Mouse (Mus musculus): ENCODE data around the gene Cct8l1. TPM values are rescaled to one million over a fixed set of nuclear protein-coding genes. Genes with fewer than 3 reads are reported as not detected.

Gene Cct8l1
- polyA plus RNA-seq, 1 experiment from 2014 or later, result not detected

DNA sequence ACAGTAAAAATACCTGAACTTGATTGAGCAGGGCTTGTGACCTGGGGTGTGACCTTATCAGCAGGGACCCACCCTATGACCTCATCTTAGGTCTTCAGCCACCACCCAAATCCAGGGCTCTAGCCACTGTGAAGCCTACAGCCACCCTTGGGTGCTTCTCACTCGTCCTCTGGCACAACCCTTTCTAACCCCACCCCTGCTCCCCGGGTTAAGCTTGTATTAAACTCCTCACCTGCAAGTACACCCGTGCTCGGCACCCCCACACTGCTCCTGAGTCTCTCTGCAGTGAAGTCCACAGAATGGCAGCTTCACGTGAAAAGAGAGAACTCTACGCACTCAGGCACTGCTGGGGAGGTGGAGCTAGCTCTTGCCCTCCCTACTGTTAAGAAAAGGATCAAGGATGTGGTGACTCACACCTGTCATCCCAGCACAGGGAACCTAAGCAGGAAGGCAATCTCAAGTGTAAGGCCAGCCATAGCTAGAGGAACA lies 21.1 kb downstream of the Cct8l1 start:
- 40% methylated on average over 6 of the region's 6 CpGs for WGBS
- Histone ChIP-seq H3K27me3 (ENCODE audit: insufficient read depth, low read length) (no peaks in the 10 kb centered on the region), H3K27ac (ENCODE audit: low read depth) (no peak overlapping the region), H3K4me2 (no peak overlapping the region), H3K9me3 (ENCODE audit: low read depth, low read length) (no peaks in the 10 kb centered on the region), H3K9ac (no peak overlapping the region), H3K4me3 (ENCODE audit: low read depth, low read length) (no peak overlapping the region), H3K36me3 (ENCODE audit: insufficient read depth) (no peaks in the 10 kb centered on the region), H3K4me1 (ENCODE audit: insufficient read depth) (no peaks in the 10 kb centered on the region)
- DNase-seq (no peak), ATAC-seq (ENCODE audit: insufficient read depth) (no peak)
- TF ChIP-seq CTCF (IDR thresholded peaks at IDR 0.05; ENCODE audit: low read depth), result no peak

DNA sequence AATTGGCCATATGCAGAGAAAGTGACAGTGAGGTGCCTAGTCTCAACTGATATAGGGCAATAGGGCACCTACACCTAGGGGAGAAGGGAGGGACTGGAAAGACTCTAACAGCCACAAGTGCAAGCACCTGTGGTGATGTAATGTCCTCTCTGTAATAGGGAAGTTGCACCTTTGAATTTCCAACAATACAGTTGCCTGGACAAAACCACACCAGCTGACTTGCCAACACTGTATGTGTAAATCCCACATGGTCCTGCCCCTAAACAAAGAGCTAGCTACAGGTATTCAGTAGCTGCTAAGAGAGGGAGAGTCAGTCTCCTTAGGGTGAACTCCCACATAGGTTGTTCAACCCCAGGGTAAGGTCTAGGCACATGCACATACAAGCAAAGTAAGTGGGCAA lies 24.5 kb downstream of the Cct8l1 start:
- Histone ChIP-seq H3K4me1 (ENCODE audit: insufficient read depth) (no peaks in the 10 kb centered on the region), H3K36me3 (ENCODE audit: insufficient read depth) (no peaks in the 10 kb centered on the region), H3K27ac (ENCODE audit: low read depth) (no peak overlapping the region), H3K9ac (no peak overlapping the region), H3K9me3 (ENCODE audit: low read depth, low read length) (no peaks in the 10 kb centered on the region), H3K4me2 (no peak overlapping the region), H3K27me3 (ENCODE audit: insufficient read depth, low read length) (no peaks in the 10 kb centered on the region), H3K4me3 (ENCODE audit: low read depth, low read length) (no peak overlapping the region)
- ATAC-seq (ENCODE audit: insufficient read depth) (no peak), DNase-seq (no peak)
- TF ChIP-seq CTCF (IDR thresholded peaks at IDR 0.05; ENCODE audit: low read depth), result no peak

DNA sequence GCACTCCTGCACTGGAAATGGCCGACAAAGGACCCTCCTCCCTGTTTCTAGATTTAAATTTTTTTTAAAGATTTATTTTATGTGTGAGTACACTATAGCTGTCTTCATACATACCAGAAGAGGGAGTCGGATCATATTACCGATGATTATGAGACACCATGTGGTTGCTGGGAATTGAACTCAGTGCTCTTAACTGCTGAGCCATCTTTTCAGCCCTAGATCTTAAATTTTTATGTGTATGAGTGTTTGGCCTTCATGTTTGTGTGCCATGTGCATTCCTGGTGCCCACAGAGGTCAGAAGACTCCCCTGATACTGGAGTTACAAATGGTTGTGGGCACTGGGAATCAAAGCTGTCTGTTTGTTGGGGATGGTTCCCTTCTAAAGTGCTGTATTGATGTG lies 25.1 kb downstream of the Cct8l1 start:
- H3K4me3 ChIP-seq (ENCODE audit: low read depth, low read length), result no peak overlapping the region
- no peaks in the 10 kb centered on the region for H3K9me3 ChIP-seq (ENCODE audit: low read depth, low read length)
- no peak overlapping the region for H3K27ac ChIP-seq (ENCODE audit: low read depth)
- DNase-seq, result no peak
- no peak overlapping the region for H3K4me2 ChIP-seq
- WGBS, result 65% methylated on average over 3 of the region's 3 CpGs
- TF ChIP-seq CTCF (IDR thresholded peaks at IDR 0.05; ENCODE audit: low read depth), result no peak
- no peak overlapping the region for H3K9ac ChIP-seq
- ATAC-seq (ENCODE audit: insufficient read depth), result no peak
- no peaks in the 10 kb centered on the region for H3K4me1 ChIP-seq (ENCODE audit: insufficient read depth)
- no peaks in the 10 kb centered on the region for H3K27me3 ChIP-seq (ENCODE audit: insufficient read depth, low read length)
- no peaks in the 10 kb centered on the region for H3K36me3 ChIP-seq (ENCODE audit: insufficient read depth)

DNA sequence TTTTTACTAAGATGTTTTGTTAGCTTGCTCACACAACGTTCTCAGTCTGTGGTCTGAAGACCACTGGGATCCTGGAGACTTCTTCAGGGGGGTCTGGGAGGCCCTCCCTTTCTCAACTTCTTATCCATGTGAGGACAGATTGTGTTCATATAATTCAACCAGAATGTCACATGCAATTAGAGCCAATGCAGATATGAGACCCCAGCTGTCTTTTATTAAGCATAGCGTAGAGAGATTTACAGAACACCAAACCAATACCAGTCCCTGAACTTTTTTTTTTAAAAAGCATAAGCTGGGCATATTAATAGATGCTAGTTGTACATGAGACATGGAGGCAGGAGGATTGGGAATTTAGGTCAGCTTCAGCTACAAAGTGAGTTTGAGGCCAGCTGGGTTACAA lies 25.8 kb downstream of the Cct8l1 start:
- Histone ChIP-seq H3K36me3 (ENCODE audit: insufficient read depth) (no peaks in the 10 kb centered on the region), H3K4me2 (no peak overlapping the region), H3K27me3 (ENCODE audit: insufficient read depth, low read length) (no peaks in the 10 kb centered on the region), H3K27ac (ENCODE audit: low read depth) (no peak overlapping the region), H3K4me3 (ENCODE audit: low read depth, low read length) (no peak overlapping the region), H3K9me3 (ENCODE audit: low read depth, low read length) (no peaks in the 10 kb centered on the region), H3K9ac (no peak overlapping the region), H3K4me1 (ENCODE audit: insufficient read depth) (no peaks in the 10 kb centered on the region)
- no peak for ATAC-seq (ENCODE audit: insufficient read depth)
- no peak for TF ChIP-seq CTCF (IDR thresholded peaks at IDR 0.05; ENCODE audit: low read depth)
- DNase-seq, result no peak
- WGBS, result 65% methylated on average over 2 of the region's 2 CpGs

DNA sequence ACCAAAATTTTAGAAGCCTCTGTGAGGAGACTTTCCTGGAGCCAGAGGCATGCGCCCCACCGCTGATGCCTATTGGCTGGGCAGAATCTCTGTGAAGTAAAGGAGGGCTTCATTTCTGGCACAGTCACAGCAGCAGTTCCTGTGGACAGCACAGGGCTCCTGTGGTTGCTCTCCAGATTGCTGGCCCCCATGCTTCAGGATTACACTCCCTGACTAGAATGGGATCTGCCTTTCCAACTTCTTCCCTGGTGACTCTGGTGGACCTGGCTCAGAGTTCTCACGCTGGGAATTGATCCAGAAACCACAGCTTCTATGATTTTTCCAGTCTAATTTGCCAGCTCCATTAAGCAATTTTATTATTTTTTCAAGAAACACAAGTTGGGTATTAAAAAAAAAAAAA lies 28.2 kb downstream of the Cct8l1 start:
- Histone ChIP-seq H3K4me2 (no peak overlapping the region), H3K36me3 (ENCODE audit: insufficient read depth) (no peaks in the 10 kb centered on the region), H3K4me1 (ENCODE audit: insufficient read depth) (no peaks in the 10 kb centered on the region), H3K9ac (no peak overlapping the region), H3K9me3 (ENCODE audit: low read depth, low read length) (no peaks in the 10 kb centered on the region), H3K4me3 (ENCODE audit: low read depth, low read length) (no peak overlapping the region), H3K27me3 (ENCODE audit: insufficient read depth, low read length) (no peaks in the 10 kb centered on the region), H3K27ac (ENCODE audit: low read depth) (no peak overlapping the region)
- ATAC-seq (ENCODE audit: insufficient read depth), result no peak
- no peak for DNase-seq
- no peak for TF ChIP-seq CTCF (IDR thresholded peaks at IDR 0.05; ENCODE audit: low read depth)
- 87% methylated on average over 3 of the region's 3 CpGs for WGBS

DNA sequence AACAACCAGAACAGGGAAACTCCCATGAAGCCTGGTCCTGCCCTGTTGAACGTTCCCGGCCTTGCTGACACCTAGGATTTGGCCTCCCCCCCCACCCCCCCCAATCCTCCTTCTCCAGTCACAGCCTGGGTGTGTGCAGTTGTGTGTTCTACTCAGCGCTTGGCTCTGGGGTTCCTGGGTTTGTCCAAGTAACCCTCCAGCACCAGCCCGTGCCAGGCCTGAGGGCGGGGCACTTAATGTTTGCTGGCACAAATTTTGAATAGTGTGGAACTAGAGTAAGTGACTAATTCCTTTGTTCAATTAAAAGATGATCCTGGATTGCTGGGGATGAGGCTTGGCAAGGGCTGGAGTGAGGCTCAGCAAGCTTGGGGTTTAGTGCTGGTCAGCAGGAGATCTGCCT lies 28.7 kb downstream of the Cct8l1 start:
- no peaks in the 10 kb centered on the region for H3K4me1 ChIP-seq (ENCODE audit: insufficient read depth)
- no peak overlapping the region for H3K9ac ChIP-seq
- 73% methylated on average over 5 of the region's 5 CpGs for WGBS
- TF ChIP-seq CTCF (IDR thresholded peaks at IDR 0.05; ENCODE audit: low read depth), result no peak
- no peak for ATAC-seq (ENCODE audit: insufficient read depth)
- no peak for DNase-seq
- no peaks in the 10 kb centered on the region for H3K9me3 ChIP-seq (ENCODE audit: low read depth, low read length)
- H3K27me3 ChIP-seq (ENCODE audit: insufficient read depth, low read length), result no peaks in the 10 kb centered on the region
- H3K4me3 ChIP-seq (ENCODE audit: low read depth, low read length), result no peak overlapping the region
- no peaks in the 10 kb centered on the region for H3K36me3 ChIP-seq (ENCODE audit: insufficient read depth)
- no peak overlapping the region for H3K27ac ChIP-seq (ENCODE audit: low read depth)
- H3K4me2 ChIP-seq, result no peak overlapping the region

DNA sequence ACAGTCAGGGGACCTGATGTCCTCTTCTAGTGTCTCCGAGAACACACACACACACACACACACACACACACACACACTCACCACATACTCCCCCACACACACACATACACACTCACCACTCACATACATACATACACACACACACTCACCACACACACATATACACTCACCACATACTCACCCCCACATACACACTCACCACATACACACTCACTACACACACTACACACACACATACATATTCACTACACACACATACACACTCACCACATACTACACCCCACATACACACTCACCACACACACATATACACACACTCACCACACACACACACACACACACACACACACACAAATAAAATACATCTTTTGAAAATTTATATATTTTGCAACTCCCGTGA lies 31.0 kb downstream of the Cct8l1 start:
- Histone ChIP-seq H3K4me3 (ENCODE audit: low read depth, low read length) (no peak overlapping the region), H3K27me3 (ENCODE audit: insufficient read depth, low read length) (no peaks in the 10 kb centered on the region), H3K4me1 (ENCODE audit: insufficient read depth) (no peaks in the 10 kb centered on the region), H3K9ac (no peak overlapping the region), H3K4me2 (no peak overlapping the region), H3K9me3 (ENCODE audit: low read depth, low read length) (no peaks in the 10 kb centered on the region), H3K27ac (ENCODE audit: low read depth) (no peak overlapping the region), H3K36me3 (ENCODE audit: insufficient read depth) (no peaks in the 10 kb centered on the region)
- 93% methylated on average over 2 of the region's 2 CpGs for WGBS
- ATAC-seq (ENCODE audit: insufficient read depth) (no peak), DNase-seq (no peak)
- TF ChIP-seq CTCF (IDR thresholded peaks at IDR 0.05; ENCODE audit: low read depth), result no peak

DNA sequence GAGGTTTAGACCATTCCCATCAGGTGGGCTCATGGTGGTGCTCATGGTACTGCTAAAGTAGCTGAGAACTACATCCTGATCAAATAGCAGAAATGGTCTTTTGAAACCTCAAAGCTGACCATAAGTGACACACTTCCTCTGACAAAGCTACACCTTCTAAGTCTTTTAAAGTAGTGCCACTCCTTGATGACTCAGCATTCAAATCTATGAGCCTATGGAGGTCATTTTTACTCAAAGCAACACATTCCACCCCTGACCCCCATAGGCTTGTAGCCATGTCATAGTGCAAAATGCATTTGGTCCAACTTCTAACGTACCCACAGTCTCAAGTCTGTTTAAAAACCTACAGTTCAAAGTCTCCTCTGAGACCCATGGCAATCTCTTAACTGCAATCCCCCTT lies 35.0 kb downstream of the Cct8l1 start:
- ATAC-seq (ENCODE audit: insufficient read depth), result no peak
- WGBS, result 66% methylated on average over 1 of the region's 1 CpGs
- no peaks in the 10 kb centered on the region for H3K27me3 ChIP-seq (ENCODE audit: insufficient read depth, low read length)

More for the DNA sequence above, 35.0 kb downstream of the Cct8l1 start:
- DNase-seq, result no peak
- Histone ChIP-seq H3K27ac (ENCODE audit: low read depth) (no peak overlapping the region), H3K9me3 (ENCODE audit: low read depth, low read length) (no peaks in the 10 kb centered on the region), H3K9ac (no peak overlapping the region), H3K4me3 (ENCODE audit: low read depth, low read length) (no peak overlapping the region), H3K4me2 (no peak overlapping the region), H3K4me1 (ENCODE audit: insufficient read depth) (no peaks in the 10 kb centered on the region), H3K36me3 (ENCODE audit: insufficient read depth) (no peaks in the 10 kb centered on the region)
- TF ChIP-seq CTCF (IDR thresholded peaks at IDR 0.05; ENCODE audit: low read depth), result no peak
